Mouse (Mus musculus) layer of hippocampus, adult 2 months (tissue): ENCODE measurements around the gene Prkce. TPM values are rescaled to one million over a fixed set of nuclear protein-coding genes. Genes with fewer than 3 reads are reported as not detected.

ENCODE experiments used
- DNase-seq, 2 experiments: peaks; one replicate each; pipeline ENCODE4 v3.0.0; 2022; ENCODE audit warnings: low spot score in 2 of 2
- H3K27ac ChIP-seq: fragments of 200-600 bp; 2 replicates; pipeline ENCODE4 v1.8.1; 2022
- H3K4me3 ChIP-seq: fragments of 200-600 bp; 2 replicates; pipeline ENCODE4 v1.8.1; 2022; ENCODE audit warnings: mild to moderate bottlenecking
- CTCF ChIP-seq: fragments of 200-600 bp; conservative IDR thresholded peaks from 2 replicates; pipeline ENCODE4 v1.8.1; 2022; ENCODE audit warnings: antibody characterized with exemption, mild to moderate bottlenecking, moderate library complexity
- total RNA-seq, 2 experiments: library from RNA; stranded (reverse); gene quantifications; 2 replicates each; pipeline ENCODE4 v1.2.3; 2021

The Prkce gene
- total RNA-seq, 2 experiments from 2014 or later, result 422 to 451 TPM

- no peak overlapping the region for H3K4me3 ChIP-seq
- no peak for DNase-seq
- H3K27ac ChIP-seq, result 0 out of 2 replicates have a peak overlapping the region, but pooled peaks have one; percentile 10
- no peak for TF ChIP-seq CTCF
These were observed 89.1 kb downstream of the Prkce start for GRCm38 (mm10) chr17:86256730-86257131.

GRCm38 (mm10) chr17:86261067-86261466, 93.5 kb downstream of the Prkce start:
- no peak for DNase-seq
- TF ChIP-seq CTCF, result no peak
- Histone ChIP-seq H3K4me3 (no peak overlapping the region), H3K27ac (peak overlapping the region; percentile 65)

- peak overlapping the region; percentile 91 for H3K27ac ChIP-seq
- TF ChIP-seq CTCF, result no peak; the same call in 1 of the 2 replicates
- H3K4me3 ChIP-seq, result no peak overlapping the region
- DNase-seq, result no peak
These were observed 96.5 kb downstream of the Prkce start for GRCm38 (mm10) chr17:86263985-86264649.

- peak overlapping the region; percentile 91 for H3K27ac ChIP-seq
- no peak for TF ChIP-seq CTCF
- DNase-seq, result peak; percentile 90 to 91
- no peak overlapping the region for H3K4me3 ChIP-seq
These were observed 98.5 kb downstream of the Prkce start for GRCm38 (mm10) chr17:86266051-86266450.

- DNase-seq, result no peak
- Histone ChIP-seq H3K4me3 (no peak overlapping the region), H3K27ac (peak overlapping the region; percentile 91)
- TF ChIP-seq CTCF, result no peak; the same call in none of the 2 replicates
These were observed 99.7 kb downstream of the Prkce start for GRCm38 (mm10) chr17:86267126-86267760.

GRCm38 (mm10) chr17:86269639-86270038, 102.1 kb downstream of the Prkce start:
- TF ChIP-seq CTCF, result no peak
- no peak overlapping the region for H3K4me3 ChIP-seq
- no peak for DNase-seq
- H3K27ac ChIP-seq, result no peak overlapping the region

- DNase-seq, result no peak
- TF ChIP-seq CTCF, result no peak
- Histone ChIP-seq H3K4me3 (no peak overlapping the region), H3K27ac (peak overlapping the region; percentile 24; the same call in 1 of the 2 replicates)
These were observed 102.9 kb downstream of the Prkce start for GRCm38 (mm10) chr17:86270523-86270922.

GRCm38 (mm10) chr17:86271277-86271676, 103.7 kb downstream of the Prkce start:
- no peak for TF ChIP-seq CTCF
- Histone ChIP-seq H3K27ac (peak overlapping the region; percentile 69; the same call in 1 of the 2 replicates), H3K4me3 (no peak overlapping the region)
- DNase-seq, result no peak

GRCm38 (mm10) chr17:86272961-86273360, 105.4 kb downstream of the Prkce start:
- no peak overlapping the region for H3K4me3 ChIP-seq
- DNase-seq, result no peak
- peak overlapping the region; percentile 69; the same call in 1 of the 2 replicates for H3K27ac ChIP-seq
- no peak for TF ChIP-seq CTCF

- H3K27ac ChIP-seq, result peak overlapping the region; percentile 43; the same call in 1 of the 2 replicates
- DNase-seq, result no peak
- H3K4me3 ChIP-seq, result no peak overlapping the region
- TF ChIP-seq CTCF, result no peak
These were observed 106.2 kb downstream of the Prkce start for GRCm38 (mm10) chr17:86273566-86274349.

GRCm38 (mm10) chr17:86274350-86274744, 106.8 kb downstream of the Prkce start:
- H3K4me3 ChIP-seq, result no peak overlapping the region
- no peak for TF ChIP-seq CTCF
- DNase-seq, result no peak
- no peak overlapping the region for H3K27ac ChIP-seq

GRCm38 (mm10) chr17:86276381-86276780, 108.8 kb downstream of the Prkce start:
- H3K27ac ChIP-seq, result no peak overlapping the region
- no peak for TF ChIP-seq CTCF
- DNase-seq, result no peak
- H3K4me3 ChIP-seq, result no peak overlapping the region
